Mouse (Mus musculus): ENCODE results near the gene Gab1. TPM values are rescaled to one million over a fixed set of nuclear protein-coding genes. Genes with fewer than 3 reads are reported as not detected.

Gene Gab1
- polyA plus RNA-seq, 1 experiment, result 19.7 TPM

DNA sequence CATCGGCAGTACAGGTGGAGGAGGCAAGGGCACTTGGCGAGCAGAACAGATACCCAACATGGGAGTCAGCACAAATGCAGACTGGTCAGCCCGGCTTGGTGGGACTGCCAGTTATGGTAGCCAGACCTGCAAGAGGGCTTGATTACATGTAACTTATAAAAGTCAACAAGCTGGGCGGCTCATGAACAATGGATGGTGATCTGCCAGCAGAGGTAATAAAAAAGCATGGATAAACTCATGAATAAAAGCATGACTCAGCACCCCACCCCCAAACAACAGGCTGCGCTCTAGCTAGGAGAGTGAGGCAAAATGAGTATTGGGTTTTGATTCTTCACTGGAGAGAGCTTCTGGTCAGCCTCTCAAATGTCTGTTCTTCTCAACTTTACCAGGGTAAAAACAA, 16.9 kb downstream of the Gab1 start:
- TF ChIP-seq POLR2A (IDR thresholded peaks at IDR 0.05; ENCODE audit: borderline replicate concordance, low read depth, low read length), result no peak
- TF ChIP-seq CTCF (IDR thresholded peaks at IDR 0.05; ENCODE audit: low read depth, low read length), result no peak
- no peak overlapping the region for H3K4me3 ChIP-seq (ENCODE audit: insufficient read depth, low read length)
- peaks cover 8% of the 10 kb centered on the region for H3K4me1 ChIP-seq (ENCODE audit: control insufficient read depth, insufficient read depth, low read length)
- no peak overlapping the region for H3K27ac ChIP-seq (ENCODE audit: insufficient read depth, low read depth, low read length)

DNA sequence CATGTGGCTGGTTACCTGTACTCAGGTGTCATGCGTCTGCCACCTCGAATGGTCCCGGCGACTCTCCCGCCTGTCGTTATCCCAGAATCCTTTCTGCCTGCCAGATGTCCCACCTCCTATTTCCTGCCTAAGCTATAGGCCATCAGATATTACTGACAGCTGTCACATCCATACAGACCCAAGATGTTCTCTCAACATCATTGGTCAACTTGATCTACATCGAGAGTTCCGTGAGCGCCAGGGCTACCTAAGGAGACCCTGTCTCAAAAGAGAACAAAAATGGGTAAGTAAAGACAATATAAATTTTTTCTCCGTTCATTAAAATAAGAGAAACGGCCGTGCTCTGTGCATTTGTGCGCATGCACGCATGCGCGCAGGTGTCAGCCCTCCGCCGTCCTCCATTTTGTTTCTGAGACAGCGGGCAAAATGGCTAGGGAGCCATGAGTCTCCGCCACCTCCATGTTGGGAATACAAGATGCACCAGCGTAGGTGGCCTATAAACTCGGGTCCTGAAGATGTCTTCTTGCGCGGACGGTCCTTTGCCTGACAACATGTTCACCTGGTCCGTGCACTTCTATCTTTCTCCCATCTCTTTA, 21.0 kb downstream of the Gab1 start:
- no peak overlapping the region for H3K27ac ChIP-seq (ENCODE audit: insufficient read depth, low read depth, low read length)
- no peak overlapping the region for H3K4me3 ChIP-seq (ENCODE audit: insufficient read depth, low read length)
- TF ChIP-seq CTCF (IDR thresholded peaks at IDR 0.05; ENCODE audit: low read depth, low read length), result no peak
- TF ChIP-seq POLR2A (IDR thresholded peaks at IDR 0.05; ENCODE audit: borderline replicate concordance, low read depth, low read length), result no peak
- H3K4me1 ChIP-seq (ENCODE audit: control insufficient read depth, insufficient read depth, low read length), result peaks cover 8% of the 10 kb centered on the region

DNA sequence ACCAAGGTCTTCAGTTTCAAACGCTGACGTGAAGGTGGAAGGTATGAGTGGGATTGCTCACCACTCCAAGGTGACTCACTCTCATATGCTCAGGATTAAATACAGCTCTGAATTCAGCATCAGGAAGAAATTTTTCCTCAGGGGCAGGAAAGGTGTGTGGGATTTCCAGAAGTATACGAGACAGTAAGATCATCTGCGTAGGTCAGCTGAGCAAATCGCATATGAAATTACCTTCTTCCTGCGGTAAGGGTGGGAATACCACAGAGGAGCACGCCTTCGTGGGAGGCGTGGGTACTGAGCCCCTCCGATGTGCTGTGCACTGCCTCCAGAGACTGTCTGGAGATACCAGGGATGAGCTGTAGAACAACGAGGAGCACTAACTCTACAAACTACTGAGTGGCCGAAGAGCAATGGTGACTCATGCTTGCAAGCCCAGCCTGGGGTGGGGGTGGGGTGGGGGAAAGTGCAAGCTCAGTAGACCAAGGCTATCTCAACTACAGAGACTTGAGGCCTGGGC, 22.4 kb downstream of the Gab1 start:
- no peak overlapping the region for H3K27ac ChIP-seq (ENCODE audit: insufficient read depth, low read depth, low read length)
- no peak overlapping the region for H3K4me3 ChIP-seq (ENCODE audit: insufficient read depth, low read length)
- TF ChIP-seq CTCF (IDR thresholded peaks at IDR 0.05; ENCODE audit: low read depth, low read length) (no peak), POLR2A (IDR thresholded peaks at IDR 0.05; ENCODE audit: borderline replicate concordance, low read depth, low read length) (no peak)
- peaks cover 8% of the 10 kb centered on the region for H3K4me1 ChIP-seq (ENCODE audit: control insufficient read depth, insufficient read depth, low read length)

DNA sequence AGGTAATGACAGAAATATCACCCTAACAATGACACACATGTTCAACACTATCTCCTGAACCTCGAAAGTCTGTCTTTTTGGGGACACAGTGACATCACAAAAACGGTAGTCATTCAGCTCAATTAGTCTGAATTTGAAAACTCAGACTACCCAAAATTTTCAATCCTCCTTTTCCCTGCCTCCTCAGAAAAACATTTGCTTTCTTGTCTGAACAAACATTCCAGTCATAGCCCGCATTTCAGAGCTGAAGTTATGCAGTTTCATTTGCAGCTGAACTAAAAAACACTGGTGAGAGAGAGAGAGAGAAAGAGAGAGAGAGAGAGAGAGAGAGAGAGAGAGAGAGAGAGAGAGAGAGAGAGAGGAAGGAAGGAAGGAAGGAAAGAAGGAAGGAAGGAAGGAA, 23.2 kb downstream of the Gab1 start:
- no peak overlapping the region for H3K27ac ChIP-seq (ENCODE audit: insufficient read depth, low read depth, low read length)
- peaks cover 7% of the 10 kb centered on the region for H3K4me1 ChIP-seq (ENCODE audit: control insufficient read depth, insufficient read depth, low read length)
- no peak overlapping the region for H3K4me3 ChIP-seq (ENCODE audit: insufficient read depth, low read length)
- no peak for TF ChIP-seq POLR2A (IDR thresholded peaks at IDR 0.05; ENCODE audit: borderline replicate concordance, low read depth, low read length)
- TF ChIP-seq CTCF (IDR thresholded peaks at IDR 0.05; ENCODE audit: low read depth, low read length), result no peak

DNA sequence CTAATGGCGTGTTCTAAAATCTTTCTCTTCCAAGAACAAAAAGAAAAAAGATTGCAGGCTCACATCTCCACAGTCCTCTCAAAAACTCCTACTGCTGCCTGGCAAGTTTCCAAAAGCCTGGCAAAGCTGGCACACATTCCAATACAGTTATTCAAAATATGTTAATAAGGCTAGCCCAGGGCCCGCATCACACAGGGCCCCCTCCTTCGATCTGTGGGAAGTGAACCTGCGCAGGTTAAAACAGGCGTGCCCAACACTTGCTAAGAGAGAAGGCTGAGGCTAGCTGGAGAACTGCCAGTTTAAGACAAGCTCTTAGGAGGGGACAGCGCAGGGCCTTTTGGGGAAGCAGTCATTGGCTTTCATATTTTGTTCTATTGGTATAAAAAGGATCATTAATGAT, 23.7 kb downstream of the Gab1 start:
- Histone ChIP-seq H3K4me3 (ENCODE audit: insufficient read depth, low read length) (no peak overlapping the region), H3K4me1 (ENCODE audit: control insufficient read depth, insufficient read depth, low read length) (peaks cover 7% of the 10 kb centered on the region), H3K27ac (ENCODE audit: insufficient read depth, low read depth, low read length) (no peak overlapping the region)
- no peak for TF ChIP-seq POLR2A (IDR thresholded peaks at IDR 0.05; ENCODE audit: borderline replicate concordance, low read depth, low read length)
- no peak for TF ChIP-seq CTCF (IDR thresholded peaks at IDR 0.05; ENCODE audit: low read depth, low read length)

DNA sequence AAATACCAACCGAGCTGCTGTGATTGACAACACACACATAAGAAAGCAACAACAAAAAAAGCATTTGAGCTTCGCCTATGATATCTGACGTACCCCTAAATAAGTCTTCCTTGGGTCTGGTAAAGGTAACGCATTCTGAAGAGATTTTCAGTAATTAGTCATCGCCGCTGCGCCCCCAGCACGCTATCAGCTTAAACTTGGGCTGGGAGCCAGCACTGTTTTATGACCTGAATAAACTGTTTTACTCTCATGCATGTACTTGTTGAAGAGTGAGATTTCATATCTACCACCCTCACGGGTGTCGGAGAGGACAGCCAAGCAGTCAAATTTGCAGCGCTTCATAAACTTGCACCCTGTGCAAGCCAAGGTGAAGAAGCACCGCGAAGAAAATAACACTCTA, 26.7 kb downstream of the Gab1 start:
- Histone ChIP-seq H3K27ac (ENCODE audit: insufficient read depth, low read depth, low read length) (no peak overlapping the region), H3K4me3 (ENCODE audit: insufficient read depth, low read length) (no peak overlapping the region), H3K4me1 (ENCODE audit: control insufficient read depth, insufficient read depth, low read length) (peaks cover 7% of the 10 kb centered on the region)
- TF ChIP-seq POLR2A (IDR thresholded peaks at IDR 0.05; ENCODE audit: borderline replicate concordance, low read depth, low read length) (no peak), CTCF (IDR thresholded peaks at IDR 0.05; ENCODE audit: low read depth, low read length) (no peak)

DNA sequence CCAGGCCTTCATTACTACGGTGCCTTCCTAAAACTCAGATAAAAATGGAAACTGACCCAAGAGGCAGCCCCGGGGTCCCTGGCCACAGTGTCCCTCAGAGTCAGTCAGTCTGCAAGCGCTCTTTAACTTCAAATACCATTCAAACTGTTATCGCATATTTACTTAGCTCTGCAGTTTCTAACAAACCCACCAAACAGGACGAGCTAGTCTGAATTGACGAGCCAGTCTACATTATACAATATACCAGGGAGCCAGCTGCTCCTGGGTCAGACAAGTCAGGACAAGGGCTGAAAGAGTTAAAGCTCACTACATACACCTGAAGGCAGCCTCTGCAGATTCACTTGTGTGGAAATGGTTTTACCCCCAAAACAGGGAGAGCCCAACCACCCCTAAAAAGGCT, 27.1 kb downstream of the Gab1 start:
- H3K4me3 ChIP-seq (ENCODE audit: insufficient read depth, low read length), result no peak overlapping the region
- peaks cover 5% of the 10 kb centered on the region for H3K4me1 ChIP-seq (ENCODE audit: control insufficient read depth, insufficient read depth, low read length)
- H3K27ac ChIP-seq (ENCODE audit: insufficient read depth, low read depth, low read length), result no peak overlapping the region
- TF ChIP-seq CTCF (IDR thresholded peaks at IDR 0.05; ENCODE audit: low read depth, low read length) (no peak), POLR2A (IDR thresholded peaks at IDR 0.05; ENCODE audit: borderline replicate concordance, low read depth, low read length) (no peak)

DNA sequence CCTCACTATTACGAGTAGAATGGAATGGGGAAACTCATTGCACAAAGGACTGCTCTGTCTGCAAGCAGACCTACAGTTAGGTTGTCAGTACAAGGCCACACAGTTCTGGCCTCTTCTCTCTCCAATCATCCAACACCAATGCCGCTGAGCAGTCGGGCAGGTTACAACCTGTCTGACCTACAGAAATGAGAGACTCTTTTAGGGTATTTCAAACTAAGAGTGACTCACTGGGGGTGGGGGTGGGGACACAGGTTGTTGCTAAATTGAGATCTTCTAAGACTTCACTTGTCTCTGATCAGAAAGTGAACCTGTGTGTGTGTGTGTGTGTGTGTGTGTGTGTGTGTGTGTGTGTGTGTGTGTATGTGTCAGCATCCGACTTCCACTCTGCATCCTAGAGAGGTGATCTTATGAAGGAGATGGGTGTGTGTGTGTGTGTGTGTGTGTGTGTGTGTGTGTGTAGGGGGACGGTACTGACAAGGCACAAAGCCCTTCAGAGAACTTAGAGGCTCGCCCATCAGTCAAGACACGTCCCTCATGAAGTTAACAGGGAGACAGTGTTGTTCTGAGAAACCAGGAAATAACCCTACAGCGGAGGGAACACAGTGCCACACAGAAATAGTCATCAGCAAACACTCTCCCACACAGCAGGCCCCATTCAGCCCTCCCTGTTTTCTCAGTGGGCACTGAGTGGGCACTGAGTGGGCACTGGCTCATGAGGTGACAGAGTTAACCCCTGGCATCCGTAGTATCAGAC, 27.7 kb downstream of the Gab1 start:
- Histone ChIP-seq H3K4me1 (ENCODE audit: control insufficient read depth, insufficient read depth, low read length) (peaks cover under 1% of the 10 kb centered on the region; the same call in 1 of the 2 replicates), H3K4me3 (ENCODE audit: insufficient read depth, low read length) (no peak overlapping the region), H3K27ac (ENCODE audit: insufficient read depth, low read depth, low read length) (no peak overlapping the region)
- no peak for TF ChIP-seq POLR2A (IDR thresholded peaks at IDR 0.05; ENCODE audit: borderline replicate concordance, low read depth, low read length)
- TF ChIP-seq CTCF (IDR thresholded peaks at IDR 0.05; ENCODE audit: low read depth, low read length), result no peak

DNA sequence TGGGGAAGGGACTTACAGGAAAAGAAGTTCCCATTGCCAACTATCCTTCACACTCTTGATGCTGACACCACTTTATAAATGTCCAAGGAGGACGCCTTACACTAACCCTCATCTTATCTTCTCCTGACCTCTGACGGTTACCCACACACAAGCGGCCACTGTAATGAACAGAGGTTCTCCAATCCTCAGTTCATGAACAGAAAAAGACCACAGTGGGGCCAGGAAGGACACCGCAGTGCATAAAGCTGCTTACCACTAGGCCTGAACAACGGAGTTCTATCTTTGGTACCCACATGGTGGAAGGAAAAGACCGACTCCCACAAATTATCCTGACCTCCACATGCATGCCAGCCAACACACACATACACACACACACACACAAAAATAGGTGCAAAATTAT, 28.7 kb downstream of the Gab1 start:
- Histone ChIP-seq H3K4me1 (ENCODE audit: control insufficient read depth, insufficient read depth, low read length) (no peaks in the 10 kb centered on the region), H3K4me3 (ENCODE audit: insufficient read depth, low read length) (no peak overlapping the region), H3K27ac (ENCODE audit: insufficient read depth, low read depth, low read length) (no peak overlapping the region)
- TF ChIP-seq CTCF (IDR thresholded peaks at IDR 0.05; ENCODE audit: low read depth, low read length), result no peak
- no peak for TF ChIP-seq POLR2A (IDR thresholded peaks at IDR 0.05; ENCODE audit: borderline replicate concordance, low read depth, low read length)

DNA sequence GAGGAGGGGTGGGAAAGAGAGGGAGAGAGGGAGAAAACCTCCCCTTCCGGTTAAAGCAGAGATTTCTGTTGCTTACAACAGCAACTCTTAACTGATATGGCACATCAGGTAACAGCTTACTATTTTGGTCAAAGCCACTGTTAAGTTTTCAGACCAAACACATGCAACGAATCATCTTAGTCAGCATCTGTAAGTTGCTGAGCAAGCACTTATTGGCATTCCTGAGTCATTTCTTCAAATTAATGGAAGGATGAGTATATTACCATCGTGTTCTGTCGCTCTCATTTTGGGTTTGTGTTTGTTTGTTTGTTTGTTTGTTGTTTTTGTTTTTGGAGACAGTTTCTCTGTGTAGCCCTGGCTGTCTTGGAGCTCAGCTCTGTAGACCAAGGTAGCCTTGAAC, 30.3 kb downstream of the Gab1 start:
- Histone ChIP-seq H3K4me1 (ENCODE audit: control insufficient read depth, insufficient read depth, low read length) (no peaks in the 10 kb centered on the region), H3K4me3 (ENCODE audit: insufficient read depth, low read length) (no peak overlapping the region), H3K27ac (ENCODE audit: insufficient read depth, low read depth, low read length) (no peak overlapping the region)
- TF ChIP-seq CTCF (IDR thresholded peaks at IDR 0.05; ENCODE audit: low read depth, low read length) (no peak), POLR2A (IDR thresholded peaks at IDR 0.05; ENCODE audit: borderline replicate concordance, low read depth, low read length) (no peak)

Measured in bone marrow macrophage, adult 2 months (primary cell).